Mouse (Mus musculus) intestine, postnatal 0 days (tissue): ENCODE data around the gene Cd160. TPM values are rescaled to one million over a fixed set of nuclear protein-coding genes. Genes with fewer than 3 reads are reported as not detected.

Source experiments
- ATAC-seq: fragments of 200-750 bp; cut with Nextera tagmentation; 2 replicates; pipeline ENCODE4 v1.8.0; 2017; ENCODE audit warnings: mild to moderate bottlenecking, moderate TSS enrichment, moderate library complexity
- H3K27ac ChIP-seq: fragments of 300-500 bp; sonication (generic); 2 replicates; pipeline ENCODE4 v1.5.1; 2014; ENCODE audit warnings: mild to moderate bottlenecking, low read depth, low read length, moderate library complexity
- H3K27me3 ChIP-seq: fragments of 300-500 bp; sonication (generic); replicated peaks from 2 replicates; pipeline ENCODE4 v1.6.1; 2014; ENCODE audit warnings: low read length, mixed read lengths; ENCODE audit not compliant: control insufficient read depth, insufficient read depth
- H3K36me3 ChIP-seq: fragments of 300-500 bp; sonication (generic); 2 replicates; pipeline ENCODE4 v1.6.1; 2014; ENCODE audit warnings: mild to moderate bottlenecking, moderate library complexity; ENCODE audit not compliant: control insufficient read depth, insufficient read depth
- H3K4me1 ChIP-seq: fragments of 300-500 bp; sonication (generic); replicated peaks from 2 replicates; pipeline ENCODE4 v1.6.1; 2014; ENCODE audit warnings: antibody characterized with exemption, low read length, mixed read lengths; ENCODE audit not compliant: control insufficient read depth, insufficient read depth
- H3K4me2 ChIP-seq: fragments of 300-500 bp; sonication (generic); replicated peaks from 2 replicates; pipeline ENCODE4 v1.6.1; 2014; ENCODE audit warnings: low read depth, mild to moderate bottlenecking, moderate library complexity
- H3K4me3 ChIP-seq: fragments of 300-500 bp; sonication (generic); 2 replicates; pipeline ENCODE4 v1.5.1; 2014; ENCODE audit warnings: low read depth, low read length
- H3K9ac ChIP-seq: fragments of 300-500 bp; sonication (generic); 2 replicates; pipeline ENCODE4 v1.6.1; 2014; ENCODE audit warnings: mild to moderate bottlenecking, low read depth, low read length
- H3K9me3 ChIP-seq: fragments of 300-500 bp; sonication (generic); 2 replicates; pipeline ENCODE4 v1.6.1; 2016; ENCODE audit warnings: mixed run types; ENCODE audit not compliant: control insufficient read depth
- CTCF ChIP-seq: sonication (generic); IDR thresholded peaks from 2 replicates; pipeline ENCODE4 v1.5.1; 2016; ENCODE audit warnings: low read depth, mild to moderate bottlenecking, control low read depth, antibody characterized with exemption, moderate library complexity
- WGBS: fragments of 180-500 bp; shearing (Covaris S2); extraction: QIAGEN DNeasy Blood & Tissue Kit; methylation state at CpG from one replicate; pipeline ENCODE4 v1.1.7; 2014; 5-methylcytosine and 5-hydroxymethylcytosine counted together
- polyA plus RNA-seq: library from polyadenylated mRNA; unstranded; fragments of >200 nt; fragmentation: Nextera tagmentation; extraction: Ambion mirVana; gene quantifications from 2 replicates; pipeline ENCODE4 v1.2.1, GENCODE M21; 2015

The Cd160 gene
- polyA plus RNA-seq, 1 experiment from 2014 or later: 0.66 TPM

- no peaks in the 10 kb centered on the region for H3K4me1 ChIP-seq
- no peak overlapping the region for H3K27ac ChIP-seq
- H3K4me3 ChIP-seq: no peak overlapping the region
- TF ChIP-seq CTCF: no peak
- no peak overlapping the region for H3K9ac ChIP-seq
- ATAC-seq: no peak
- H3K27me3 ChIP-seq: no peaks in the 10 kb centered on the region
- no peaks in the 10 kb centered on the region for H3K9me3 ChIP-seq
- H3K36me3 ChIP-seq: peaks cover 3% of the 10 kb centered on the region; the same call in 1 of the 2 replicates
- WGBS: 86% methylated on average over 5 of the region's 5 CpGs
- no peak overlapping the region for H3K4me2 ChIP-seq
These were observed 59.2 kb downstream of the Cd160 start for GRCm38 (mm10) chr3:96769971-96770370.

DNA sequence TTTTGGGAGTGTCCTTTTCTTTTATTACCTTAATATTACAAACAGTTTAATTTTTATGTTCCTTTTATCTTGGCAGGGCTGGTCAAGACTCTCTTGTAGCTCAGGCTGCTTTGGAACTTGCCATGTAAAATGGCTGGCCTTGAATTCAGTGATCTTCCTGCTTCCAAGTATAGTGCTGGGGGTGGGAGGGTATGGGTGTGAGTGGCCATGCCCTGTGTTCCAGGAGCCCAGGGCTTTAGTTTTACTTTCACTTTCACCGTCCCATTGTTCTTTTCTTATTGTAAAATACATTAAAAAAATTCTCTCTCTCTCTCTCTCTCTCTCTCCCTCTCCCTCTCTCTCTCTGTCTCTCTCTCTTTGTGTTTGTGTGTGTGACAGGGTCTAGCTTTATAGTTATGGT, 64.6 kb downstream of the Cd160 start:
- TF ChIP-seq CTCF: no peak
- 44% methylated on average over 1 of the region's 1 CpGs for WGBS
- no peak overlapping the region for H3K4me3 ChIP-seq

DNA sequence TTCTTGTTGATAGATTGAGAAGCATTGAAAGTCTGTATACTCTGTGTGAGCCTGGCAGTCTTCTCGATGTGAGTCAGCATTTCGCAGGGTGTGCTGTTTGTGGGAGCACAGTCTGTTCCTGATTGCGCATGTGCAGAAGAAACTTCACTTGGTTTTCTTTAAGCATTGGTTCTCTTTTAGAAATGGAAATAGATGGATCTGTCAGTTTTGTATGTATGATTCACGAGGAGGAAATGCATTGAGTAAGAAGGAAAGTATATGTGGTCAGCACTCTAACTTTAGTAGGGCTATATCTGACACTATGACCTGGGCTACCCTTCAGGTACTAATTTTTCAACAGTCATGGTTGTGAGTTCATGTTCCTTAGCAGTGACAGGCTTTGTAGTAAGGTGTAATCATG, 69.5 kb downstream of the Cd160 start:
- ATAC-seq: no peak
- 85% methylated on average over 4 of the region's 4 CpGs for WGBS
- Histone ChIP-seq H3K4me2 (no peak overlapping the region), H3K27ac (no peak overlapping the region), H3K4me1 (no peaks in the 10 kb centered on the region), H3K27me3 (no peaks in the 10 kb centered on the region), H3K9me3 (no peaks in the 10 kb centered on the region), H3K4me3 (no peak overlapping the region), H3K36me3 (no peaks in the 10 kb centered on the region), H3K9ac (no peak overlapping the region)
- TF ChIP-seq CTCF: no peak

More for the DNA sequence above, 64.6 kb downstream of the Cd160 start:
- ATAC-seq: peak; percentile 49; the same call in 1 of the 2 replicates
- no peak overlapping the region for H3K9ac ChIP-seq
- H3K4me1 ChIP-seq: no peaks in the 10 kb centered on the region
- H3K4me2 ChIP-seq: no peak overlapping the region
- H3K9me3 ChIP-seq: no peaks in the 10 kb centered on the region
- no peak overlapping the region for H3K27ac ChIP-seq
- H3K36me3 ChIP-seq: no peaks in the 10 kb centered on the region
- no peaks in the 10 kb centered on the region for H3K27me3 ChIP-seq

- Histone ChIP-seq H3K9me3 (no peaks in the 10 kb centered on the region), H3K9ac (no peak overlapping the region), H3K4me3 (no peak overlapping the region), H3K4me2 (no peak overlapping the region), H3K27ac (no peak overlapping the region), H3K27me3 (no peaks in the 10 kb centered on the region), H3K4me1 (no peaks in the 10 kb centered on the region), H3K36me3 (no peaks in the 10 kb centered on the region)
- 64% methylated on average over 7 of the region's 7 CpGs for WGBS
- ATAC-seq: no peak
- TF ChIP-seq CTCF: no peak
These were observed 71.5 kb downstream of the Cd160 start for GRCm38 (mm10) chr3:96757691-96758090.

- peak; percentile 22; the same call in 1 of the 2 replicates for ATAC-seq
- TF ChIP-seq CTCF: no peak
- H3K4me1 ChIP-seq: no peaks in the 10 kb centered on the region
- no peaks in the 10 kb centered on the region for H3K36me3 ChIP-seq
- H3K9ac ChIP-seq: no peak overlapping the region
- no peaks in the 10 kb centered on the region for H3K9me3 ChIP-seq
- 59% methylated on average over 1 of the region's 1 CpGs for WGBS
- no peak overlapping the region for H3K4me2 ChIP-seq
- H3K27ac ChIP-seq: no peak overlapping the region
- no peaks in the 10 kb centered on the region for H3K27me3 ChIP-seq
- no peak overlapping the region for H3K4me3 ChIP-seq
These were observed 73.2 kb downstream of the Cd160 start for GRCm38 (mm10) chr3:96755935-96756334.

Other genes with a start within 250 kb of the Cd160 start
- gene Polr3gl, start 235.2 kb downstream of the Cd160 start, polyA plus RNA-seq: 16.4 and 18.7 TPM in 2 replicates
- 0.92 and 1.3 TPM in 2 replicates for gene Ankrd34a, start 232.7 kb downstream of the Cd160 start, polyA plus RNA-seq
- gene Lix1l, start 228.2 kb downstream of the Cd160 start, polyA plus RNA-seq: 2.2 and 2.4 TPM in 2 replicates
- 72.7 and 73.8 TPM in 2 replicates for gene Rbm8a, start 199.4 kb downstream of the Cd160 start, polyA plus RNA-seq
- 33.2 and 36.8 TPM in 2 replicates for gene Pex11b, start 194.0 kb downstream of the Cd160 start, polyA plus RNA-seq
- gene Gm42957, start 193.9 kb downstream of the Cd160 start, polyA plus RNA-seq: not detected in 2 replicates
- 0.17 and 0.21 TPM in 2 replicates for gene Itga10, start 183.8 kb downstream of the Cd160 start, polyA plus RNA-seq
- 0.22 and 0.29 TPM in 2 replicates for gene Ankrd35, start 159.2 kb downstream of the Cd160 start, polyA plus RNA-seq
- gene Pias3, start 133.0 kb downstream of the Cd160 start, polyA plus RNA-seq: 15.2 and 16.1 TPM in 2 replicates
- gene Nudt17, start 120.8 kb downstream of the Cd160 start, polyA plus RNA-seq: 2.2 and 2.8 TPM in 2 replicates
- gene Polr3c, start 101.7 kb downstream of the Cd160 start, polyA plus RNA-seq: 19.7 and 20.5 TPM in 2 replicates
- gene Rnf115, start 101.7 kb downstream of the Cd160 start, polyA plus RNA-seq: 58.7 and 61.6 TPM in 2 replicates
- 224 and 258 TPM in 2 replicates for gene Pdzk1, start 67 bp downstream of the Cd160 start, polyA plus RNA-seq
- 5.3 and 6.6 TPM in 2 replicates for gene Gja5, start 75.3 kb upstream of the Cd160 start, polyA plus RNA-seq
- gene Gpr89, start 76.0 kb upstream of the Cd160 start, polyA plus RNA-seq: 76.6 and 84.7 TPM in 2 replicates
- gene Gja8, start 96.7 kb upstream of the Cd160 start, polyA plus RNA-seq: 0.03 and 0.04 TPM in 2 replicates